Mouse (Mus musculus) forebrain, embryonic 12.5 days (tissue): ENCODE measurements at regions not wholly inside any gene's neighbourhood (a gene's known extent, or its start where the extent isn't known, plus 50 kb on each side); places are given as distances from the start of the nearest gene placed in this dataset.

Source experiments
- ATAC-seq: fragments of 200-750 bp; cut with Nextera tagmentation; 2 replicates; pipeline ENCODE4 v1.8.0; 2017; ENCODE audit warnings: moderate TSS enrichment; ENCODE audit not compliant: low FRiP score
- H3K27ac ChIP-seq: fragments of 300-500 bp; sonication (generic); 2 replicates; pipeline ENCODE4 v1.5.1; 2016; ENCODE audit warnings: mild to moderate bottlenecking
- H3K27me3 ChIP-seq: fragments of 300-500 bp; sonication (generic); 2 replicates; pipeline ENCODE4 v1.6.1; 2016; ENCODE audit warnings: mild to moderate bottlenecking
- H3K36me3 ChIP-seq: fragments of 300-500 bp; sonication (generic); replicated peaks from 2 replicates; pipeline ENCODE4 v1.6.1; 2016; ENCODE audit warnings: mild to moderate bottlenecking
- H3K4me1 ChIP-seq: fragments of 300-500 bp; sonication (generic); 2 replicates; pipeline ENCODE4 v1.6.1; 2016
- H3K4me2 ChIP-seq: fragments of 300-500 bp; sonication (generic); 2 replicates; pipeline ENCODE4 v1.6.1; 2016; ENCODE audit warnings: mild to moderate bottlenecking, moderate library complexity
- H3K4me3 ChIP-seq: fragments of 300-500 bp; sonication (generic); replicated peaks from 2 replicates; pipeline ENCODE4 v1.5.1; 2016; ENCODE audit warnings: mild to moderate bottlenecking
- H3K9ac ChIP-seq: fragments of 300-500 bp; sonication (generic); 2 replicates; pipeline ENCODE4 v1.6.1; 2016; ENCODE audit warnings: mild to moderate bottlenecking
- H3K9me3 ChIP-seq: fragments of 300-500 bp; sonication (generic); 2 replicates; pipeline ENCODE4 v1.6.1; 2016
- WGBS: fragments of 180-500 bp; shearing (Covaris S2); methylation state at CpG from one replicate; pipeline ENCODE4 v1.1.7; 2016; 5-methylcytosine and 5-hydroxymethylcytosine counted together

DNA sequence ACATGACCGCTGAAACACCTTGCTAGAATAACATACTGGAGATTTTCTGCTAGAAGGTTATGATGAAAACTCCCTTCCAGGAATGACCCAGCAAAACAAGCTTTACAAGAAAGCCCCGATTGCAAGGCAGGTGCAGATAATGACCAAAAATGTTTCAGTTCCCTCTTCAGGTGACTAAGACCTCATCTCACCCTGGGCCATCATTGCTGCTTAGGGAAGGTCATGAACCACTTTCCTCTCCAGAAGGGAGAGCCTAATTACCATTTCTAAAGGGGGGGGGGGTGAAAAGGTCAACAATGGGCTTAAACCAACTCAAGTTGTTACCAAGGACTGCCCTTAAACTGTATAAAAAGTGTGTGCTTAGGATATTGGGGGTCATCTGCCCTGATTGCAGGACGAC, 59.8 kb upstream of the Speer4c start:
- no peak overlapping the region for H3K27ac ChIP-seq
- no peak overlapping the region for H3K4me3 ChIP-seq
- H3K9ac ChIP-seq: no peak overlapping the region
- no peaks in the 10 kb centered on the region for H3K4me1 ChIP-seq
- WGBS: 34% methylated on average over 3 of the region's 3 CpGs
- H3K4me2 ChIP-seq: no peak overlapping the region
- no peaks in the 10 kb centered on the region for H3K36me3 ChIP-seq
- no peaks in the 10 kb centered on the region for H3K9me3 ChIP-seq
- no peak for ATAC-seq
- H3K27me3 ChIP-seq: no peaks in the 10 kb centered on the region

DNA sequence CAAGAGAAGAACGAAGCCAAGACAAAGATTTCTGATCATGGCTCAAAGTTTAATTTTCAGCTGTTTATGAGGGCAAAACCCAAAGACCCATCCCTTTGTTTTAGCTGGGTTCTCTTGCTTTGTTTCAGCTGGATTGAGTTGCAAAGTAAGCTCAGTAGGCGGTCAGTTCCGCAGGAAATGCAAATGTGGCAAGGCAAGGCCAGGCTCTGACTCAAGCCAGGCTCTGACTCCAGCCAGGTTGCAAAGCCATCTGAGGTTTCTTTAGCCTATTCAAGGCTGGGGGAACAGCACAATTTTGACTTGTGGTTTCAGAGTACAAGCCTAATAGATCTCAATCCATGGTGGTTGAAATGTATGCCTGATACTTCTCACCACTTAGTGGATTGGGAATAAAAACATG, 60.5 kb upstream of the Speer4c start:
- Histone ChIP-seq H3K9ac (no peak overlapping the region), H3K4me3 (no peak overlapping the region), H3K27me3 (no peaks in the 10 kb centered on the region), H3K4me1 (no peaks in the 10 kb centered on the region), H3K9me3 (no peaks in the 10 kb centered on the region), H3K27ac (no peak overlapping the region), H3K36me3 (no peaks in the 10 kb centered on the region), H3K4me2 (no peak overlapping the region)
- 23% methylated on average over 3 of the region's 3 CpGs for WGBS
- no peak for ATAC-seq

DNA sequence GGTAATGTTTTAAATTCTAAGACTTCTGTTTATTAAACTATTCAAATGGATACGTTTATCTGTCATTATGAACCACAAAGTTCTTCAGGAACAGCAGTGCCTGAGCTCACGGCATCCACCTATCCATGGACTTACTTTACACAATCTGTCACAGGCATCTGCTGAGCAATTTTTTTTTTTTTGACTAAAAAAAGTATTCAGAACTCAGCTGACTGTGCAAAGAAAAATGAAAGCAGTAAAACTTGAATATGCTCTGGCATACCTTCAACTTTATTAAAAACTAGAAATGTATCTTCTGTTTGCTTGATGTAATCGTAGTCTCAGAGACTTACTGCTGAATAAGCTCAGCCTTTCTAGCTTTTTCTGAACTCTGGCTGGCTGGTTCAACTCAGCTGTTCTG, 62.0 kb upstream of the Speer4c start:
- no peak overlapping the region for H3K27ac ChIP-seq
- no peak overlapping the region for H3K4me3 ChIP-seq
- 85% methylated on average over 3 of the region's 3 CpGs for WGBS

DNA sequence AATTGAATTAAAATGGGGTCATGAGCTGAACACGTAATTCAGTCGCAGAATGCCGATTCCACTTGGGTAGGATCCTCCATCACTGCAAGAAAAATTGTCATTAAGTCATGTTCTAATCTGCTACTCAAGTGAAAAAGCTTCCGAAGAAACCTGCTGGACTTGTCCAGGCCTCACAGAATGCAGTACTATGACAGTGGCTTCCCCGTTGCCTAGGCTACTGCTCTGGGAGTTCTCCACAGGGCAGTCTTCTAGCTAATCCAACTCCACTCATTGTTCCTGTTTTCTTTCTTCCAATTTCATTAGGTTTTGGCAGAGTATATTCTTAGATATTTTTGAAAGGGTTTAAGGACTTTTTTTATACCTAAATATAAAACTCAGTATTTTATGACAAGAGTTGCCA, 89.5 kb upstream of the Speer4c start:
- ATAC-seq: no peak

More for the DNA sequence above, 62.0 kb upstream of the Speer4c start:
- no peaks in the 10 kb centered on the region for H3K27me3 ChIP-seq
- no peaks in the 10 kb centered on the region for H3K36me3 ChIP-seq
- no peak overlapping the region for H3K4me2 ChIP-seq
- no peak overlapping the region for H3K9ac ChIP-seq
- ATAC-seq: no peak
- no peaks in the 10 kb centered on the region for H3K4me1 ChIP-seq
- no peaks in the 10 kb centered on the region for H3K9me3 ChIP-seq

DNA sequence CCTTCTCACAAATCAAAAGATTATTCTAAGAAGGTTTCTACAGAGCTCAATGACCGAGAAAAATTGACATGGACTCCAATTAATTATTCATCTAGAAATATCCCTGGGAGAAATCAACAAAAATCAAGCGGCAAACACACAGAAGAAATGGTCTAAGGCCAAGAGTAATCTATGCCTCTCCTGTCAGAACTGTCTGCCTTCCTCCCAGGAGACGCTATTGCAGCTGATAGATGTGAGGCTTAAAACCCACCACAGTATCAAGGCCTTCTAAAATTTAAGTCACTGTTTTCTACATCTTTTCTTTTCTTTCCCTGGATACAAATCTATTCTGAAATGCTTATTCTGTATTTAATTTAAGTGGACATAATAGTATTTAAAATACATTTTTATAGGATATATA, 102.8 kb upstream of the Speer4c start:
- ATAC-seq: no peak
- Histone ChIP-seq H3K27me3 (no peaks in the 10 kb centered on the region), H3K9ac (no peak overlapping the region), H3K36me3 (no peaks in the 10 kb centered on the region), H3K4me1 (peaks cover 4% of the 10 kb centered on the region; the same call in 1 of the 2 replicates), H3K4me2 (no peak overlapping the region), H3K27ac (no peak overlapping the region), H3K9me3 (no peaks in the 10 kb centered on the region), H3K4me3 (no peak overlapping the region)
- WGBS: 70% methylated on average over 3 of the region's 3 CpGs

More for the DNA sequence above, 89.5 kb upstream of the Speer4c start:
- Histone ChIP-seq H3K36me3 (no peaks in the 10 kb centered on the region), H3K4me1 (no peaks in the 10 kb centered on the region), H3K27me3 (no peaks in the 10 kb centered on the region), H3K9me3 (no peaks in the 10 kb centered on the region), H3K4me3 (no peak overlapping the region), H3K4me2 (no peak overlapping the region), H3K27ac (no peak overlapping the region), H3K9ac (no peak overlapping the region)
- 67% methylated on average over 5 of the region's 5 CpGs for WGBS

DNA sequence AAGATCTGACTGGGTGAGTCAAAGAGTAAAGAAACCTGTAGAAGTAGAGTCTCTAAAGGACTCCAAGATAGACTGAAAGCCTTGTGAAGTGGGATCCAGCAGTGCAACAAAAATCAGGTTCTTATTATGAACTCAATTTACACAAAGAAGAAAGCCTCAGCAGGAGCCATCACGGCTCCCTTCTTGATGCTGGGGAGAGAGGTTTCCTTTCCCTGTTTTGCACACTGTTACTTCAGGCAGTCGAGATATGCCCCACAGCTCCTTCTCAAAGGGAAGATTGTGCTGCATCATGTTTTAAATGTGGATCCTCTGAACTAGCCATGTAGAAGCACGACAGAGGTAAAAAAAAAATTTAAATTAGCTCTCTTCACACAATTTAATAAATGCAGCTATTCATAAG, 103.3 kb upstream of the Speer4c start:
- no peaks in the 10 kb centered on the region for H3K27me3 ChIP-seq
- H3K27ac ChIP-seq: no peak overlapping the region
- no peak overlapping the region for H3K4me3 ChIP-seq
- H3K4me1 ChIP-seq: peaks cover 4% of the 10 kb centered on the region; the same call in 1 of the 2 replicates
- no peak overlapping the region for H3K4me2 ChIP-seq
- no peaks in the 10 kb centered on the region for H3K9me3 ChIP-seq
- no peak overlapping the region for H3K9ac ChIP-seq
- H3K36me3 ChIP-seq: no peaks in the 10 kb centered on the region
- no peak for ATAC-seq
- 14% methylated on average over 3 of the region's 3 CpGs for WGBS

DNA sequence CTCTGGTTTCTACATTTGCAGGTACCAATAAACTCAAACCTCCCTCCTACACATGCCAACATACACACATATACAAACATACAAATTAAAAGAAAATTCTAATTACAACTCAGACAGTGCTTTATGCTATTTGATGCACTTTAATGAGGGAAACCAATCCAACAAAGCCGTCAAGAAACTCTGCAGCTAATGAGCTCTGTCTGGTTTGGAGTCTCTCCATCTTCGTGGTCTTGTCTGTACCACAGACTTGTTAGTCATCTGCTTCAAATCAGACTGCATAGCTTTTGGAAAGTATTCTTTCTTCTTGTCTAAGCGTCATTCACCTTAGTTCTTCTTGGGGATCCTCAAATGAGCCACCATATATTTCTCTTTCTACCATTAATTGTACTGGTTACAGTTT, 108.9 kb upstream of the Speer4c start:
- Histone ChIP-seq H3K36me3 (no peaks in the 10 kb centered on the region), H3K9me3 (no peaks in the 10 kb centered on the region), H3K27me3 (no peaks in the 10 kb centered on the region), H3K4me2 (no peak overlapping the region), H3K9ac (no peak overlapping the region), H3K4me3 (no peak overlapping the region), H3K27ac (no peak overlapping the region), H3K4me1 (no peaks in the 10 kb centered on the region)
- 81% methylated on average over 3 of the region's 3 CpGs for WGBS
- ATAC-seq: no peak

DNA sequence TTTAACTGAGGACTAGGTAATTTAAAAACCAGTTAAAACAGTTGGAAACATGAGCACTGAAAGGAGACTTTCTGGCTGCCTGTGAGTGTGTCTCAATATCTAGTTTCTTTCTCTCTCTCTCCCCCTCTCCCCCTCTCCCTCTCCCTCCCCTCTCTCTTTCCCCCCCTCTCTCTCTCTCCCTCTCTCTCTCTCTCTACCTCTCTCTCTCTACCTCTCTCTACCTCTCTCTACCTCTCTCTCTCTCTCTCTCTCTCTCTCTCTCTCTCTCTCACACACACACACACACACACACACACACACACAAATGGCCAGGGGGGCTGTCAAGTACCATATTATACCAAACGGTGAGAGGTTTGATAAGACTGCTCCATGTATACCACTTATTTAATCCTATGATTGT, 103.0 kb upstream of the Cacna2d1 start:
- peaks cover 4% of the 10 kb centered on the region; the same call in 1 of the 2 replicates for H3K9me3 ChIP-seq
- H3K27ac ChIP-seq: no peak overlapping the region
- WGBS: 85% methylated on average over 1 of the region's 1 CpGs
- H3K4me1 ChIP-seq: no peaks in the 10 kb centered on the region
- no peaks in the 10 kb centered on the region for H3K27me3 ChIP-seq
- no peak overlapping the region for H3K4me3 ChIP-seq
- ATAC-seq: no peak
- H3K9ac ChIP-seq: no peak overlapping the region
- no peak overlapping the region for H3K4me2 ChIP-seq
- H3K36me3 ChIP-seq: no peaks in the 10 kb centered on the region

DNA sequence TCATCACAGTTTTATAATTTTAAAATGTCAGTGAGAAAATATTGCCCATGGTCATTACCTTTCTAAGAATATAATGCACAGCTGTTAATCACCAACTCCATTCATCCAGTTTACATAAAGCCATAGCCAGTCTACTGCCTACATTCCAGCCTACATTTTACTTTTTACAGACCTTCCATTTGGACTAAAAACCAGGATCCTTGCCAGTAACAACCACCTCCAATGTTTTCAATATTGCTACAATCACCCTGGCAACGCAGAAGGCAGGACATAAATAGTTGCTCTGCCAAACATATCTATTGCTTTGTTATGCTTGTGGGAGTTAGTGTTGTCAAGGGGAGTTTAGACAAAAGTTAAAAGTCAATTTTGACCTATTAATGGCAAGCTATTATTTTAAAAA, 102.2 kb upstream of the Cacna2d1 start:
- H3K27me3 ChIP-seq: no peaks in the 10 kb centered on the region
- 88% methylated on average over 1 of the region's 1 CpGs for WGBS
- no peaks in the 10 kb centered on the region for H3K36me3 ChIP-seq
- no peak overlapping the region for H3K27ac ChIP-seq
- H3K9me3 ChIP-seq: peaks cover 4% of the 10 kb centered on the region; the same call in 1 of the 2 replicates
- no peaks in the 10 kb centered on the region for H3K4me1 ChIP-seq
- no peak overlapping the region for H3K4me2 ChIP-seq
- ATAC-seq: no peak
- no peak overlapping the region for H3K9ac ChIP-seq
- no peak overlapping the region for H3K4me3 ChIP-seq

DNA sequence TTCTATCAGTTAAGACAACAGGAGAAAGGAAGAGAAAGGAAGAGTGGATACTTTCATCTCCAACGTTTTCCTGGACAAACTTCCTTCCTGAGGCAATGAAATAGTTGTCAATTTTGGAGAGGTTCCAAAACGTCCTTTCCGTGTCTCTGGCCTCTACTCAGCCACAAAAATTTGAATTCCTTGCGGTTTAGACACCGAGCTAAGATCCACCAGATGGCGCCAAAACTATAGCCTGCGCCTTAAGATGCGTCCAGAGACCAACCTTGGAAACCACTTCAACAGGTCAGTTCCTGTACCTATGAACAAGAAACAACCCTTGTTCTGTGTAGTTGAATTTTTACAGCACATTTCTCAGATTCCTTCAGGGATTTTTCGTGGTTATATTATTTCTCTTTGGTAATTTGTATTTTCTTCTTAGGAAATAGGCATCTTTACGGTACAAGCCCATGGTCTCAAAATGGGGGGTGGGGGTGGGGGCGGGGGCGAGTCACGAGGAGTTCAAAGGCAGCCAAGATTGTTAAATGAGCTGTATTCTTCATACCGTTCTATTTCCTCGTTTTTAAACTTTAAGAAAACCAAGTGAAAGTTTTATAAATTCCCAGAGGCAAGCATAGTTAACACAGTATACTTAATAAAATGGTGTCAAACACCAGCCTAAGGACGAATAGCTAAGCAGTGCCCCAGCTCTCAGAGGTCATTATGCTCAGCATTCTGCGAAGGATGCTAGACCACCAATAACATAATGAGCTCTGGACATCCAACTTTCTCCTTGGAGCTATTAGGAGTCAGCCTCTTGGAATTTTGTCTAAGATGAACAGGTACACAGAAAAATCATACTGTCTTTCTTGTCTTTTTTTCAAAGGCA, 96.2 kb upstream of the Cacna2d1 start:
- 34% methylated on average over 17 of the region's 17 CpGs for WGBS
- no peak overlapping the region for H3K9ac ChIP-seq
- H3K9me3 ChIP-seq: no peaks in the 10 kb centered on the region
- ATAC-seq: peak; percentile 91
- no peaks in the 10 kb centered on the region for H3K36me3 ChIP-seq
- no peaks in the 10 kb centered on the region for H3K27me3 ChIP-seq
- no peak overlapping the region for H3K27ac ChIP-seq
- H3K4me2 ChIP-seq: no peak overlapping the region
- H3K4me1 ChIP-seq: no peaks in the 10 kb centered on the region
- no peak overlapping the region for H3K4me3 ChIP-seq

DNA sequence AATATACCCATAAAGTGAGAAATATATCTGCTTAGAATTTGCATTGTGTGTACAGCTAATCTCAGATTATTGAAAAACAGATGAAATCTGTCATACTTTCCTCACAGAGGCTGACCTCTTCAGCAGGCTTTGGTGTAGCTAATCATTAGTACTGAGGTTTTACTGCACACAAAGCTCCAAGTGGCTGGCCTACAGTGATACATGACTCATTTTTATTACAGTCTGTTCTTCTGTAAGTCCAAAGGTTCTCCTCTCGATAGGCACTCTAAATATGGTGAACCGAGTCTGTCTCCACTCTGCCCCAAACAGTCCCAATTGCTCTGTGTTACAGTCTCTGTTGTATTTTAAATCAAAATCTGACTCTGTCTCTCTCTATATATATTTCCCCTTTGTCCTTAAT, 87.7 kb upstream of the Cacna2d1 start:
- no peak for ATAC-seq
- no peak overlapping the region for H3K27ac ChIP-seq
- H3K4me1 ChIP-seq: peaks cover 4% of the 10 kb centered on the region; the same call in 1 of the 2 replicates
- H3K4me2 ChIP-seq: no peak overlapping the region
- H3K27me3 ChIP-seq: no peaks in the 10 kb centered on the region
- 89% methylated on average over 2 of the region's 2 CpGs for WGBS
- no peak overlapping the region for H3K4me3 ChIP-seq
- no peak overlapping the region for H3K9ac ChIP-seq
- no peaks in the 10 kb centered on the region for H3K36me3 ChIP-seq
- H3K9me3 ChIP-seq: no peaks in the 10 kb centered on the region

DNA sequence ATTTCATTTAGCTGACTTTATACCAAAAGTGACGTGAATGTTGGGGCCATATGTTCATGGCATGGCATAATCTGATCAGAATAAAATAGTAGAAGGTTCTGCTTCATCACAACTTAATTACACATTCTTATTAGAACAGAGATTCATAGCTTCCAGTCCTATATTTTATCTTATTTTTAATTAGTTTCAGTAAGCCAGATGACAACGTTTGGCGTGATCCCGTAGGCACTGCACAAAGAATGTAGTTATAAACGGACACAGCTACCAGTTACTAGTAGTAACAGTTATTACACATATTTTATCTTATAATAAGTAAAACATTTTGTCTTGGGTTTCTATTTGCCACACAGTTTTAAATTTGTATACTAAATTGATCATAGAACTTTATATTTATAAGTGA, 85.0 kb upstream of the Cacna2d1 start:
- H3K27me3 ChIP-seq: no peaks in the 10 kb centered on the region
- no peak overlapping the region for H3K4me3 ChIP-seq
- H3K4me1 ChIP-seq: peaks cover 4% of the 10 kb centered on the region; the same call in 1 of the 2 replicates
- WGBS: 81% methylated on average over 5 of the region's 5 CpGs
- H3K36me3 ChIP-seq: no peaks in the 10 kb centered on the region
- no peak overlapping the region for H3K4me2 ChIP-seq
- H3K9ac ChIP-seq: no peak overlapping the region
- no peak overlapping the region for H3K27ac ChIP-seq
- no peak for ATAC-seq
- H3K9me3 ChIP-seq: no peaks in the 10 kb centered on the region
